30 mouse cellular contexts compared by ENCODE assay signal in the genomic region with DNA sequence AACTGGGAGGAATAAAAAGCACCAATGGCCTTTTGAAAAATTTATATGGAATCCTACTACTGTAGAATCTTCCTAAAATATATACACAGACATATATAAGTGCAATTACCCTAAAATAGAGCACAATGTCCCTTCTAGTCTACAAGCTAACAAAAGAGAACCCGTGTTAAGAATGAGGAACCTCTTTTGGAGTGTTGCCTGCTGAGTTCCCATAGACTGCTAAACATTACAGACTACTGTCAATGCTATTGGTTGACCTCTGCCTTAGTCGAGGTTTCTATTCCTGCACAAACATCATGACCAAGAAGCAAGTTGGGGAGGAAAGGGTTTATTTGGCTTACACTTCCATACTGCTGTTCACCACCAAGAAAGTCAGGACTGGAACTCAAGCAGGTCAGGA. TPM values are rescaled to one million over a fixed set of nuclear protein-coding genes. Genes with fewer than 3 reads are reported as not detected.
A peak's percentile ranks its signal among the peaks of the same experiment; 100 is the strongest.
DNase-seq lines count a peak whose midpoint lies in the region; ATAC-seq and TF ChIP-seq lines count a peak whose summit lies in the region.
"Had no signal": no experiment of that assay in that cellular context is flagged by ENCODE, and none has a peak within 500 bp of the region (broad histone marks: within the 10 kb centered on the region; RNA-seq: fewer than 3 reads in every experiment).

No protein-coding gene starts in this region.

- H3K27ac ChIP-seq in MEL (ENCODE audit: control insufficient read depth, low read depth, low read length): no peak overlapping the region
- H3K27ac ChIP-seq: embryonic facial prominence, embryonic 12.5 days; embryonic facial prominence, embryonic 15.5 days; gastrocnemius, adult 2 months; heart, embryonic 10.5 days; heart, embryonic 13.5 days; hindbrain, embryonic 12.5 days; hindbrain, embryonic 15.5 days had no signal

- TF ChIP-seq POLR2A in MEL (IDR thresholded peaks at IDR 0.05; ENCODE audit: control insufficient read depth in 1 of 2, insufficient read depth in 1 of 2, low read depth in 1 of 2, low read length in 2 of 2, poor library complexity in 1 of 2): no peak

- TF ChIP-seq CTCF in MEL (IDR thresholded peaks at IDR 0.05 in 2 of 3, conservative IDR thresholded peaks at IDR 0.05 in 1 of 3; ENCODE audit: control insufficient read depth in 1 of 3, insufficient read depth in 1 of 3, low read depth in 2 of 3, low read length in 3 of 3, poor library complexity in 1 of 3, severe bottlenecking in 1 of 3): no peak

- H3K27me3 ChIP-seq in MEL (ENCODE audit: control insufficient read depth in 1 of 2, insufficient read depth in 2 of 2, low read length in 2 of 2): no peaks in the 10 kb centered on the region
- H3K27me3 ChIP-seq: embryonic facial prominence, embryonic 12.5 days; embryonic facial prominence, embryonic 15.5 days; heart, embryonic 13.5 days; hindbrain, embryonic 12.5 days; hindbrain, embryonic 15.5 days had no signal

- no peaks in the 10 kb centered on the region for H3K4me1 ChIP-seq in MEL (ENCODE audit: control insufficient read depth in 1 of 2, insufficient read depth in 2 of 2, low read length in 2 of 2)
- H3K4me1 ChIP-seq: embryonic facial prominence, embryonic 12.5 days; embryonic facial prominence, embryonic 15.5 days; heart, embryonic 10.5 days; heart, embryonic 13.5 days; hindbrain, embryonic 12.5 days; hindbrain, embryonic 15.5 days had no signal

- ATAC-seq in granulocyte monocyte progenitor cell, adult 5-6 weeks (replicated peaks; ENCODE audit: poor library complexity, severe bottlenecking): peak; percentile 77
- peak; percentile 72 for ATAC-seq in megakaryocyte progenitor cell, adult 5-6 weeks (replicated peaks; ENCODE audit: poor library complexity)
- ATAC-seq: activated CD4-positive, CD25-positive, alpha-beta regulatory T cell, adult 4 months; CD4-positive, CD25-positive, alpha-beta regulatory T cell, adult 4 months; forebrain, embryonic 14.5 days; forebrain, postnatal 0 days; intestine, postnatal 0 days had no signal

- no peak for TF ChIP-seq EP300 in MEL (IDR thresholded peaks at IDR 0.05; ENCODE audit: low read depth in 1 of 2, low read length in 2 of 2)

- no peak overlapping the region for H3K9ac ChIP-seq in MEL (ENCODE audit: control insufficient read depth, low read depth, low read length, poor library complexity, severe bottlenecking)
- H3K9ac ChIP-seq: embryonic facial prominence, embryonic 12.5 days; embryonic facial prominence, embryonic 15.5 days; forebrain, postnatal 0 days; heart, embryonic 13.5 days; hindbrain, embryonic 12.5 days; hindbrain, embryonic 15.5 days had no signal

- no peaks in the 10 kb centered on the region for H3K9me3 ChIP-seq in MEL (replicated peaks; ENCODE audit: insufficient read depth, low read length)
- H3K9me3 ChIP-seq: embryonic facial prominence, embryonic 12.5 days; embryonic facial prominence, embryonic 15.5 days; heart, embryonic 10.5 days; heart, embryonic 13.5 days; hindbrain, embryonic 12.5 days; hindbrain, embryonic 15.5 days had no signal

- intact Hi-C loops in heart, postnatal 36 days (cut with DNase I): no loop called here

- H3K36me3 ChIP-seq in MEL (ENCODE audit: control insufficient read depth in 1 of 2, insufficient read depth in 2 of 2, low read length in 2 of 2): no peaks in the 10 kb centered on the region
- H3K36me3 ChIP-seq: embryonic facial prominence, embryonic 12.5 days; embryonic facial prominence, embryonic 15.5 days; heart, embryonic 10.5 days; heart, embryonic 13.5 days; hindbrain, embryonic 12.5 days; hindbrain, embryonic 15.5 days had no signal

- no peaks in the 10 kb centered on the region for H3K79me2 ChIP-seq in MEL (ENCODE audit: control insufficient read depth, insufficient read depth, low read length, poor library complexity)

- TF ChIP-seq RAD21 in MEL (IDR thresholded peaks at IDR 0.05; ENCODE audit: low read depth, low read length): no peak

- H3K4me3 ChIP-seq in MEL (ENCODE audit: control insufficient read depth in 1 of 2, insufficient read depth in 1 of 2, low read depth in 2 of 2, low read length in 2 of 2): no peak overlapping the region
- H3K4me3 ChIP-seq: embryonic facial prominence, embryonic 12.5 days; embryonic facial prominence, embryonic 15.5 days; gastrocnemius, adult 2 months; heart, embryonic 10.5 days; heart, embryonic 13.5 days; hindbrain, embryonic 12.5 days; hindbrain, embryonic 15.5 days had no signal

- DNase-seq in MEL (ENCODE audit: low read depth, low spot score): peak; percentile 11
- DNase-seq in kidney, postnatal 10 days: no peak
- no peak for DNase-seq in cerebellum, adult 18-20 months
- no peak for DNase-seq in heart, postnatal 36 days
- DNase-seq: adrenal gland, postnatal 10 days; adrenal gland, postnatal 36 days; cerebellum, adult 11 months; cerebellum, adult 8-10 months; cerebellum, postnatal 10 days; forebrain, postnatal 0 days; gastrocnemius, adult 2 months; gastrocnemius, postnatal 14 days; heart, adult 18-20 months; heart, postnatal 14 days had no signal

TF ChIP-seq in MEL, 35 proteins besides CTCF, POLR2A, EP300 and RAD21:
- TF ChIP-seq HCFC1 (IDR thresholded peaks at IDR 0.05; ENCODE audit: low read depth, low read length) (no peak), UBTF (IDR thresholded peaks at IDR 0.05; ENCODE audit: borderline replicate concordance, insufficient read depth, low read depth, low read length) (no peak), TAL1 (IDR thresholded peaks at IDR 0.05; ENCODE audit: low read length) (no peak), SIN3A (IDR thresholded peaks at IDR 0.05; ENCODE audit: low read length) (no peak), E2F4 (IDR thresholded peaks at IDR 0.05; ENCODE audit: borderline replicate concordance, low read depth, low read length) (no peak), GATA1 (IDR thresholded peaks at IDR 0.05; ENCODE audit: low read depth, low read length) (no peak), RCOR1 (IDR thresholded peaks at IDR 0.05; ENCODE audit: low read depth, low read length) (no peak), SMC3 (IDR thresholded peaks at IDR 0.05; ENCODE audit: low read depth, low read length) (no peak), NRF1 (IDR thresholded peaks at IDR 0.05; ENCODE audit: insufficient read depth, low read depth, low read length, poor library complexity, severe bottlenecking) (no peak), ZC3H11A (IDR thresholded peaks at IDR 0.05; ENCODE audit: low read depth, low read length) (no peak), ETS1 (IDR thresholded peaks at IDR 0.05; ENCODE audit: low read depth, low read length) (no peak), MEF2A (IDR thresholded peaks at IDR 0.05; ENCODE audit: extremely low read depth, insufficient replicate concordance, low read depth, low read length, poor library complexity, severe bottlenecking) (no peak), TCF12 (IDR thresholded peaks at IDR 0.05; ENCODE audit: low read depth, low read length) (no peak), CHD2 (IDR thresholded peaks at IDR 0.05; ENCODE audit: low read length) (no peak), NELFE (IDR thresholded peaks at IDR 0.05; ENCODE audit: low read depth, low read length) (no peak)

RNA-seq across cellular contexts. Expression of gene P2ry10b, which starts 4.8 kb away (rescaled TPM):
- not detected in 2 replicates for total RNA-seq in MEL (2012; rRNA removed)
- not detected for polyA plus RNA-seq in MEL (2012; ENCODE audit: insufficient read depth in 1 of 2, insufficient read length in 2 of 2, low read depth in 1 of 2, low replicate concordance in 2 of 2, missing spikeins in 1 of 2)
- 0.11 TPM in 1 of 2 replicates, not detected in the other for total RNA-seq in granulocyte monocyte progenitor cell, adult 5-6 weeks (2014; fragmentation: Nextera tagmentation)
- 0.15 and 0.34 TPM in 2 replicates for total RNA-seq in granulocyte monocyte progenitor cell, adult 5-6 weeks (2017)
- 0.29 and 0.44 TPM in 2 replicates for total RNA-seq in megakaryocyte progenitor cell, adult 5-6 weeks (2015)
- total RNA-seq in megakaryocyte progenitor cell, adult 5-6 weeks (2017): 0.08 and 0.20 TPM in 2 replicates
- total RNA-seq in heart, postnatal 36 days (2021): 1 to 10 TPM in 1 of 2 experiments, under 1 TPM in 1; 0.97 to 1.2 TPM

RNA-seq across cellular contexts. Expression of gene P2ry10, which starts 55.6 kb away (rescaled TPM):
- not detected in 2 replicates for total RNA-seq in MEL (2012; rRNA removed)
- not detected for polyA plus RNA-seq in MEL (2012; ENCODE audit: insufficient read depth in 1 of 2, insufficient read length in 2 of 2, low read depth in 1 of 2, low replicate concordance in 2 of 2, missing spikeins in 1 of 2)
- not detected in 2 replicates for total RNA-seq in granulocyte monocyte progenitor cell, adult 5-6 weeks (2014; fragmentation: Nextera tagmentation)
- 0.57 and 0.99 TPM in 2 replicates for total RNA-seq in granulocyte monocyte progenitor cell, adult 5-6 weeks (2017)
- total RNA-seq in megakaryocyte progenitor cell, adult 5-6 weeks (2015): 1.5 and 1.7 TPM in 2 replicates
- 0.62 and 1.3 TPM in 2 replicates for total RNA-seq in megakaryocyte progenitor cell, adult 5-6 weeks (2017)
- under 1 TPM; 0.19 to 0.39 TPM for total RNA-seq in heart, postnatal 36 days (2021)
- total RNA-seq: gastrocnemius, adult 2 months; gastrocnemius, postnatal 14 days had no signal
- polyA plus RNA-seq: C2C12; forebrain, embryonic 11.5 days; forebrain, embryonic 14.5 days; forebrain, postnatal 0 days; frontal cortex, adult 2 months; heart, embryonic 10.5 days; heart, embryonic 13.5 days; hindbrain, embryonic 12.5 days; hindbrain, embryonic 15.5 days; intestine, embryonic 14.5 days; intestine, postnatal 0 days had no signal
